Mouse (Mus musculus) forebrain, postnatal 0 days (tissue): ENCODE data around the gene Dnase1l1. TPM values are rescaled to one million over a fixed set of nuclear protein-coding genes. Genes with fewer than 3 reads are reported as not detected.

Experiments
- ATAC-seq: fragments of 200-750 bp; cut with Nextera tagmentation; 2 replicates; pipeline ENCODE4 v1.8.0; 2017; ENCODE audit warnings: mild to moderate bottlenecking, moderate library complexity
- DNase-seq: peaks from one replicate; pipeline ENCODE4 v3.0.0-alpha.2; 2015
- H3K27ac ChIP-seq: fragments of 300-500 bp; sonication (generic); 2 replicates; pipeline ENCODE4 v1.5.1; 2014; ENCODE audit warnings: low read depth, mild to moderate bottlenecking, antibody characterized with exemption, low read length, moderate library complexity, mixed read lengths
- H3K27me3 ChIP-seq: fragments of 300-500 bp; sonication (generic); 2 replicates; pipeline ENCODE4 v1.6.1; 2014; ENCODE audit warnings: mild to moderate bottlenecking, low read length, mixed read lengths; ENCODE audit not compliant: insufficient read depth
- H3K36me3 ChIP-seq: fragments of 300-500 bp; sonication (generic); 2 replicates; pipeline ENCODE4 v1.6.1; 2014; ENCODE audit warnings: mild to moderate bottlenecking, moderate library complexity; ENCODE audit not compliant: insufficient read depth
- H3K4me1 ChIP-seq: fragments of 300-500 bp; sonication (generic); 2 replicates; pipeline ENCODE4 v1.6.1; 2014; ENCODE audit warnings: antibody characterized with exemption; ENCODE audit not compliant: insufficient read depth
- H3K4me2 ChIP-seq: fragments of 300-500 bp; sonication (generic); 2 replicates; pipeline ENCODE4 v1.6.1; 2014; ENCODE audit warnings: low read depth, mild to moderate bottlenecking, moderate library complexity
- H3K4me3 ChIP-seq: fragments of 300-500 bp; sonication (generic); 2 replicates; pipeline ENCODE4 v1.5.1; 2014; ENCODE audit warnings: low read depth, low read length, mixed read lengths
- H3K9ac ChIP-seq: fragments of 300-500 bp; sonication (generic); 2 replicates; pipeline ENCODE4 v1.6.1; 2014; ENCODE audit warnings: mild to moderate bottlenecking
- H3K9me3 ChIP-seq: fragments of 300-500 bp; sonication (generic); 2 replicates; pipeline ENCODE4 v1.6.1; 2016; ENCODE audit warnings: low read length
- CTCF ChIP-seq: sonication (generic); IDR thresholded peaks from 2 replicates; pipeline ENCODE4 v1.5.1; 2016; ENCODE audit warnings: antibody characterized with exemption, control low read depth, low read depth
- WGBS: fragments of 180-500 bp; shearing (Covaris S2); extraction: QIAGEN DNeasy Blood & Tissue Kit; methylation state at CpG from one replicate; pipeline ENCODE4 v1.1.7; 2014; 5-methylcytosine and 5-hydroxymethylcytosine counted together
- polyA plus RNA-seq: library from polyadenylated mRNA; unstranded; fragments of >200 nt; fragmentation: Nextera tagmentation; extraction: Ambion mirVana; gene quantifications from 2 replicates; pipeline ENCODE4 v1.2.1, GENCODE M21; 2015
- total RNA-seq: library from RNA; depleted of rRNA; stranded (reverse); fragments of >200 nt; gene quantifications from 2 replicates; pipeline ENCODE4 v1.2.3, GENCODE M21; 2014

Dnase1l1 gene
- total and polyA plus RNA-seq, 2 experiments from 2014 or later = 1.3 to 3.1 TPM

GRCm38 (mm10) chrX:74304867-74305700 is 22.9 kb upstream of the Dnase1l1 start, which contains the start of gene Gdi1:
Gene Gdi1, plus strand, starts transcription at chrX:74304998.
- peak within 1 kb of the TSS; percentile 71 for H3K9ac ChIP-seq
- peak within 1 kb of the TSS; percentile 97 for H3K27ac ChIP-seq
- H3K36me3 ChIP-seq = peaks cover 26% of the 10 kb centered on the region
- ATAC-seq = peak; percentile 91
- peak within 1 kb of the TSS; percentile 56 for H3K4me2 ChIP-seq
- peak; percentile 91 for DNase-seq
- no peaks in the 10 kb centered on the region for H3K9me3 ChIP-seq
- peak; percentile 40 for TF ChIP-seq CTCF
- no peaks in the 10 kb centered on the region for H3K27me3 ChIP-seq
- H3K4me3 ChIP-seq = peak within 1 kb of the TSS; percentile 54
- 25% methylated on average over 41 of the region's 41 CpGs for WGBS
- H3K4me1 ChIP-seq = peaks cover 9% of the 10 kb centered on the region; the same call in 1 of the 2 replicates

DNA sequence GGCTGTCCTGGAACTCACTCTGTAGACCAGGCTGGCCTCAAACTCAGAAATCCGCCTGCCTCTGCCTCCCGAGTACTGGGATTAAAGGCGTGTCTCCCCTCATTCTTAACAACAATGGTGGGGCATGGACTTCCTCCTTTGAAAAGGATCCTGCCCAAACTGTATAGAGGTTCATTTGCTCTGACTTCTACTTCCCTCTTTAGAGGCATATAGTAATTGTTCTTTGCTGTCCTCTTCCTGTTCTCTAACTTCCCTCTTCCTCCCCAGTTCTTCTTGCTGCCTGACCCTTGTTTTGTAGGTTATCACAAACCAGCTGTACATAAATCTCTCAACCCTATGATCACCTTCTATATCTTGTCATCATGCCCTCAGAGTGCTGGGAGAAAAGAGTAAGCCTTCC is 17.6 kb upstream of the Dnase1l1 start:
- ATAC-seq (no peak), DNase-seq (no peak)
- Histone ChIP-seq H3K4me1 (no peaks in the 10 kb centered on the region), H3K27me3 (no peaks in the 10 kb centered on the region), H3K9ac (no peak overlapping the region), H3K36me3 (peaks cover 14% of the 10 kb centered on the region), H3K4me3 (no peak overlapping the region), H3K4me2 (no peak overlapping the region), H3K27ac (no peak overlapping the region), H3K9me3 (no peaks in the 10 kb centered on the region)
- WGBS = 86% methylated on average over 3 of the region's 3 CpGs
- TF ChIP-seq CTCF = no peak

- peaks cover 14% of the 10 kb centered on the region for H3K36me3 ChIP-seq
- H3K9me3 ChIP-seq = no peaks in the 10 kb centered on the region
- H3K9ac ChIP-seq = no peak overlapping the region
- H3K4me3 ChIP-seq = no peak overlapping the region
- 96% methylated on average over 1 of the region's 1 CpGs for WGBS
- H3K4me1 ChIP-seq = no peaks in the 10 kb centered on the region
- no peak overlapping the region for H3K4me2 ChIP-seq
- ATAC-seq (no peak), DNase-seq (no peak)
- TF ChIP-seq CTCF = no peak
- no peak overlapping the region for H3K27ac ChIP-seq
- no peaks in the 10 kb centered on the region for H3K27me3 ChIP-seq
Observed at GRCm38 (mm10) chrX:74298348-74298747, 16.2 kb upstream of the Dnase1l1 start.

- Histone ChIP-seq H3K4me1 (no peaks in the 10 kb centered on the region), H3K27ac (peak within 1 kb of the TSS; percentile 90), H3K4me2 (peak within 1 kb of the TSS; percentile 56), H3K9ac (peak within 1 kb of the TSS; percentile 69), H3K27me3 (no peaks in the 10 kb centered on the region), H3K4me3 (peak within 1 kb of the TSS; percentile 53), H3K36me3 (peaks cover 9% of the 10 kb centered on the region), H3K9me3 (no peaks in the 10 kb centered on the region)
- no peak for TF ChIP-seq CTCF
- 30% methylated on average over 37 of the region's 37 CpGs for WGBS
- DNase-seq (peak; percentile 94), ATAC-seq (peak; percentile 99)
Observed at GRCm38 (mm10) chrX:74296538-74297448, 14.7 kb upstream of the Dnase1l1 start, which contains the start of gene Atp6ap1. Gene Atp6ap1, plus strand, starts transcription at chrX:74297097.

- H3K36me3 ChIP-seq = no peaks in the 10 kb centered on the region
- WGBS = 74% methylated on average over 4 of the region's 4 CpGs
- TF ChIP-seq CTCF = no peak
- ATAC-seq (no peak), DNase-seq (no peak)
- no peaks in the 10 kb centered on the region for H3K27me3 ChIP-seq
- H3K9me3 ChIP-seq = no peaks in the 10 kb centered on the region
- H3K9ac ChIP-seq = no peak overlapping the region
- H3K4me3 ChIP-seq = no peak overlapping the region
- H3K4me1 ChIP-seq = no peaks in the 10 kb centered on the region
- no peak overlapping the region for H3K27ac ChIP-seq
- H3K4me2 ChIP-seq = no peak overlapping the region
Observed at GRCm38 (mm10) chrX:74293431-74293830, 11.3 kb upstream of the Dnase1l1 start.

DNA sequence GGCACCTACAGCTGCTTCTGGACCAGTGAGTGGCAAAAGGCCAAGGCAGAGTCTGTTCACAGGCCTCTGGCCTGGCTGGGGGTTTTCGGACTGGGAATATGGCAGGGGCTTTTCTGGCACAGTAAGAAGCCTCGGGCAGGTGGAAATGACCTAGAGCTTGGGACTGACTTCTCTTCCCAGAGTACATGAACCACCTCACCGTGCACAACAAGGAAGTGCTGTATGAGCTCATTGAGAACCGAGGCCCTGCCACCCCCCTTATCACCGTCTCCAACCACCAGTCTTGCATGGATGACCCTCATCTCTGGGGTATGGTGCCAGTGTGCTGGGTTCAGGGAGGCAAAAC is 928 bp upstream of the Dnase1l1 start:
- Histone ChIP-seq H3K27me3 (no peaks in the 10 kb centered on the region), H3K36me3 (no peaks in the 10 kb centered on the region), H3K9me3 (no peaks in the 10 kb centered on the region), H3K9ac (peak overlapping the region; percentile 75), H3K4me3 (peak overlapping the region; percentile 52), H3K27ac (peak overlapping the region; percentile 89), H3K4me1 (no peaks in the 10 kb centered on the region), H3K4me2 (peak overlapping the region; percentile 62)
- DNase-seq (no peak), ATAC-seq (peak; percentile 25)
- WGBS = 37% methylated on average over 5 of the region's 5 CpGs
- no peak for TF ChIP-seq CTCF
